Mouse (Mus musculus) erythroblast, embryonic 14.5 days (primary cell): ENCODE measurements around the gene Slc7a1. TPM values are rescaled to one million over a fixed set of nuclear protein-coding genes. Genes with fewer than 3 reads are reported as not detected.

Source experiments
- H3K27me3 ChIP-seq: 2 replicates; pipeline ENCODE4 v1.6.1; 2012; ENCODE audit warnings: inconsistent platforms; ENCODE audit not compliant: control insufficient read depth
- H3K36me3 ChIP-seq: 2 replicates; pipeline ENCODE4 v1.6.1; 2012; ENCODE audit warnings: mild to moderate bottlenecking, inconsistent platforms; ENCODE audit not compliant: control insufficient read depth
- H3K4me1 ChIP-seq: 2 replicates; pipeline ENCODE4 v1.6.1; 2012; ENCODE audit warnings: inconsistent platforms; ENCODE audit not compliant: control insufficient read depth
- H3K4me3 ChIP-seq: replicated peaks from 2 replicates; pipeline ENCODE3; 2012; ENCODE audit warnings: moderate library complexity, mild to moderate bottlenecking, inconsistent platforms
- H3K9me3 ChIP-seq: 2 replicates; pipeline ENCODE4 v1.6.1; 2012; ENCODE audit warnings: low read length, inconsistent platforms, mixed read lengths; ENCODE audit not compliant: control insufficient read depth
- GATA1 ChIP-seq: IDR thresholded peaks from 2 replicates; pipeline ENCODE4 v1.6.1; 2012; ENCODE audit warnings: low read length, inconsistent platforms, mixed read lengths
- TAL1 ChIP-seq: IDR thresholded peaks from 3 replicates; pipeline ENCODE4 v1.6.1; 2012; ENCODE audit warnings: low read length, inconsistent platforms, mixed read lengths
- polyA plus RNA-seq: library from polyadenylated mRNA; stranded (reverse); fragments of >175 nt; gene quantifications from 2 replicates; pipeline ENCODE4 v1.2.3, GENCODE M21; 2012

Gene Slc7a1
- polyA plus RNA-seq, 1 experiment: 0.89 TPM

DNA sequence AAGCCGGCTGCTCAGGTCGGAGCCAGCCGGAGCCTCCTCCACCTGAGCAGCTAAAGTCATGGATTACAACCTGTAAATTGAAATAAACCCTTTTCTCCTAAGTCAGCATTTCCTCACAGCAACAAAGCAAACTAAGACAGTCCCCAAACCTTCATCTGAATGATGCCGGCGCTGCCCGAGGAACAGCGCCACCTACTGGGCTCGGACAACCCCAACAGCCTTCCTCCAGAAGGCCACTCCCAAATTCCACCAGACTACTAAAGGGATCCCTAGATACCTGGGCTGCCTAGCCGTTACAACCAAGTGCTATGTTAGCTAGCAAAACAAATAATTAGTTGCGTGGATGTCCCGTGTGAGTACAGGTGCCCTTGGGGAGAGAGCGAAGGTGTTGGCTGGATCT, 24.2 kb downstream of the Slc7a1 start:
- no peaks in the 10 kb centered on the region for H3K27me3 ChIP-seq
- TF ChIP-seq TAL1 (no peak), GATA1 (no peak)

DNA sequence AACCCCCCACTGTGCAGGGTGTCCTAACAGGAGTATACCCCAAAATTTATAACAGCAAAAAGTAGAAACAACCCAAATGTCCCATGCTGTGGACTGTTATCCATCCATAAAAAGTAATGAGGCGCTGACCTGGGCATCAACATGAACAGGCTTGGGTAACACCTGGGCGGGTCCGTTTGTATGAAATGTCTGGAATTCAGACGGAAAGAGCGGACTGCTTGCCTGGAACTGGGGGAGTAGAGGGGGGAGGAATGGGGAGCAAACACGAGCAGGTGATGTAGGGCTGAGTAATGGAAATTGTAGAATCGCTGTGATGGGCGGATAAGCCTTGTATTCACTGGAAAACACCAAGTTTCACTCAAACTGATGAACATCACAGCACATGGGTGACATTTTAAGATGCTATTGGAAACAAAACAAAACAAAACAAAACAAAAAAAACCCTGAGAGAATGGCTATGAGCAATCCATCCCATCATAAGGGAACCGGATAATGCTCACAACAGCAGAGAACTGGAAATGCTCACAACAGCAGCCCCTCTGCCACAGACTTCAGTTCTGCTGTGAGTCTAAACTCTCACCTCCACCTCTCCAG, 26.5 kb downstream of the Slc7a1 start:
- TF ChIP-seq TAL1: no peak
- TF ChIP-seq GATA1: no peak
- Histone ChIP-seq H3K27me3 (no peaks in the 10 kb centered on the region), H3K4me3 (no peak overlapping the region), H3K9me3 (peaks cover 18% of the 10 kb centered on the region), H3K36me3 (peaks cover 76% of the 10 kb centered on the region), H3K4me1 (peaks cover 3% of the 10 kb centered on the region)

More for the DNA sequence above, 24.2 kb downstream of the Slc7a1 start:
- Histone ChIP-seq H3K4me1 (peaks cover 3% of the 10 kb centered on the region), H3K4me3 (no peak overlapping the region), H3K9me3 (peaks cover 13% of the 10 kb centered on the region), H3K36me3 (peaks cover 71% of the 10 kb centered on the region)

DNA sequence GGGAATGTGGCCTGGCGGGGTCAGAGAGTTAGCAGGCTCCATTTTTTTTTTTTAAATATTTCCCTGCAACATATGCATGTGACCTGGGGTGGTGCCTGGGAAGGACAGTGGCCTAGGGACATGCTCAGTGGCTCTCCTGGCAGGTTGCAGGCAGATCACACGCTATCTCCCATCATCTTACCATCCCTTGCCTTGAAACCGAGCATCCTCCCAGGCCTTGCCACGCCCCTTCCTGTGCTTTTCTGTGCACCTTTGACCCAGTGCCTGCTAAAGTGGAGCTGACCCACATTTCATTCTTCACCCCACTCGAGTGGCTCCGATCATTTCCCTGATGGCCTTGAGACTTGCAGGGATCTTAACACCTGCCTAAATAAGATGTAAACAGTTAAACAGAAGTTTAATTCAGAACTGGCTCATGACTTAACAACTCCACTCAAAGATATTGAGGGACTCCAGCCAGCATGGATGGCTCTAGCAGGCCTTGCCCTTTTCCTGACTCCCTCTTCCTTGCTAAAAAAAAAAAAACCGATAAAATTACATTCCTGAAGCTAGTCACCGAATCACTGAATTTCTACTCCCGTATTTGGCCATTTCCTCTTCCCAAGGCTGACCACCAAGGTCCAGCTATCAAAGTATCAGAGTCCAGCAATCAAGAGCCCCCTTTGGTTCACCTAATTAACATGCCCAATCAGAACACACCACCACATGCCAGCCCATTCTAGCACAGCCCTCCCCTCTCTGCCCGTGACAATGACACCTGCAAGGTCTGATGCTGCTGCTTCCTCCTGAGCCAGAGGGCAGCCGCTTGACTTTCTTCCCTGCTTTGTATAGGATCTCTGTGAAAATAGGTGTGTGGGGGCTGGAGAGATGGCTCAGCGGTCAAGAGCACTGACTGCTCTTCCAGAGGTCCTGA, 27.4 kb downstream of the Slc7a1 start:
- no peak for TF ChIP-seq TAL1
- TF ChIP-seq GATA1: no peak
- peaks cover 5% of the 10 kb centered on the region for H3K4me1 ChIP-seq
- no peak overlapping the region for H3K4me3 ChIP-seq
- H3K27me3 ChIP-seq: no peaks in the 10 kb centered on the region
- H3K9me3 ChIP-seq: peaks cover 18% of the 10 kb centered on the region
- H3K36me3 ChIP-seq: peaks cover 75% of the 10 kb centered on the region

DNA sequence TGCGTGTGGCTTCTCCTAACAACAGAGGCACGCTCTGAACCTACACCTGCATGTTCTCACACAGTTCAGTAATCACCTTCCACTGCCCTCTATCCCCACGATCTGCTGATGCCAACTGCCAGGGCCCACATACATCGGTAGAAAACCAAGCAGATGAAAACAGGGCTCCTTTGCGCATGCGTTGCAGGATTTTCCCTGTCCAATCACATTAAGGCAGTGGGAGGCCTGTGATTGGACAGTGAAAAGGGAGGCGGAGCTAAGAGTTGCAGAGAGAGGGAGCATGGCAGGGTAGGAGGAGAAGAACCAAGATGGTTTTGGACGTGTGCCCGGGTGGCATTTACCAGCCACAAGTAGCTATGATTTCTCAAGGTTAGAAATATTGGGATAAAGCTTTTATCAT, 28.3 kb downstream of the Slc7a1 start:
- peaks cover 13% of the 10 kb centered on the region for H3K9me3 ChIP-seq
- H3K36me3 ChIP-seq: peaks cover 77% of the 10 kb centered on the region
- H3K4me3 ChIP-seq: no peak overlapping the region
- peaks cover 5% of the 10 kb centered on the region for H3K4me1 ChIP-seq
- H3K27me3 ChIP-seq: no peaks in the 10 kb centered on the region
- TF ChIP-seq TAL1: no peak
- TF ChIP-seq GATA1: no peak

DNA sequence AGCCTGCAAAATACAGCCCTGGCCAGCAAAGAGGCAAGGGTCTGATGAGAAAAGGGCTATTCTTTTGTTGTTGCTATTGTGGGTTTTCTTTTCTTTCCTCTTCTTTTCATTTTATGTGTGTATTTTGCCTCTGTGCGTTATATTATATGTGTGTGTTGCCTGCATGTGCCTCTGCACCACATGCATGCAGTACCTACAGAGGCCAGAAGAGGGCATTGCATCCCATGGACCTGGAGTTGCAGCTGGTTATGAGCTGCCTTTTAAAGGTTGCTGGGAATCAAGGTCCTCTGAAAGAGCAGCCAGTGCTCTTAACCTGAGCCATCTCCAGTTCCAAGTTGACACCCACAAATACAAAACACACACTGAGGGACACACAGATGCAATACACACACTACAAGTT, 29.1 kb downstream of the Slc7a1 start:
- Histone ChIP-seq H3K4me3 (no peak overlapping the region), H3K27me3 (no peaks in the 10 kb centered on the region), H3K36me3 (peaks cover 74% of the 10 kb centered on the region), H3K9me3 (peaks cover 7% of the 10 kb centered on the region), H3K4me1 (peaks cover 5% of the 10 kb centered on the region)
- TF ChIP-seq TAL1: no peak
- no peak for TF ChIP-seq GATA1

DNA sequence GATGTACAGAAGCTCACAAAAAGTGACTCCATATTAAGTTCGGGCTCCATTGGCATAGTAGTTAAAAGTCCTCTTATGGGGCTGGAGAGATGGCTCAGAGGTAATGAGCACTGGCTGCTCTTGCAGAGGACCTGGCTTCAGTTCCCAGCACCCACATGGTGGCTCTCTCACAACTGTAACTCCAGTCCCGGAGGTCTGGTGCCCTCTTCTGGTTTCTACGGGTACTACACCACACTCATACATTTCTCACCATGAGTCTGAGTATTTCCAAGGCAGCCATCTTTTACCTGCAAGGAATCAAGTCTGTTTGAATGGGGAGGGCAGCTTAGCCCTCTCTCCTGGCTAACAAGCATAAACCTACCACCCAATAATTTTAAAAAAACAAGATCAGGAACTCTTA, 30.5 kb downstream of the Slc7a1 start:
- H3K9me3 ChIP-seq: peaks cover 6% of the 10 kb centered on the region
- H3K27me3 ChIP-seq: no peaks in the 10 kb centered on the region
- TF ChIP-seq GATA1 (no peak), TAL1 (no peak)
- H3K4me1 ChIP-seq: peaks cover 5% of the 10 kb centered on the region
- peaks cover 80% of the 10 kb centered on the region for H3K36me3 ChIP-seq
- H3K4me3 ChIP-seq: no peak overlapping the region

DNA sequence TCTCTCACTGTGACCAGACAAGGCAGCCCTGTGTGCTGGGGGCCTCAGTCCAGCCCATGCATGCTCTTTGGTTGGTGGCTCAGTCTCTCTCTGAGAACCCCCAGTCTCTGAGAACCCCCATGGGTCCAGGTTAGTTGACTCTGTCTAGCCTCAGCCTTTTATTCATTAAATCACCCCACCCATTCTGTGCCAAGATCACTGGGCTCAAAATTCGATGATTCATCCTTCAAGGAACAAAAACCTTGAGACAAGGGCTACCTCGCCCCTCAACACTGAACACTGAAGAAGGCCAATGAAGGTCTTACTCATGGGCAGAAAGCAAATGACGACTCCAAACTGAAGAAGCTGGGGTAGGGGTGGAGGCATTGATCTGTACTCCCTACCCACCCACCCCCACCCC, 31.9 kb downstream of the Slc7a1 start:
- Histone ChIP-seq H3K9me3 (peaks cover 6% of the 10 kb centered on the region), H3K36me3 (peaks cover 82% of the 10 kb centered on the region), H3K4me1 (peaks cover 12% of the 10 kb centered on the region), H3K27me3 (no peaks in the 10 kb centered on the region), H3K4me3 (no peak overlapping the region)
- TF ChIP-seq TAL1 (no peak), GATA1 (no peak)

DNA sequence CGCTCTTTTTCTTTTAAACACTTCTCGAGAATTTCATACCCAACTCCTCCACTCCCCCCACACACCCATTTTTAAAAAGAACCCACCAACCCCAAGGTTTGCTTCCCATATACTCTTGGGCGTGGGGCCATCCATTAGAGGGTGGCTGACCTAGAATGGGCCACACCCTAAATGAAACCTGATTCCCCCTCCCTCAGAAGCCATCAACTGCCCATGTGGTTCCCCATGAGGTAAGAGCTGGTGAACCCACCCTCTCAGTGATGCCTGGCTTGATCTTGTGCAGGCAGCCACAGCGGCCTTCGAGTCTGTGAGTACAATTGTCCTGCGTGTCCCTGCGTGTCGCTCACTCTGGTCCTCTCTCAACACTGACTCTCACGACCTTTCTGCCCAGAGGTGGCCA, 33.2 kb downstream of the Slc7a1 start:
- Histone ChIP-seq H3K4me1 (peaks cover 22% of the 10 kb centered on the region), H3K36me3 (peaks cover 85% of the 10 kb centered on the region), H3K9me3 (peaks cover 6% of the 10 kb centered on the region), H3K4me3 (no peak overlapping the region), H3K27me3 (no peaks in the 10 kb centered on the region)
- no peak for TF ChIP-seq TAL1
- TF ChIP-seq GATA1: no peak

DNA sequence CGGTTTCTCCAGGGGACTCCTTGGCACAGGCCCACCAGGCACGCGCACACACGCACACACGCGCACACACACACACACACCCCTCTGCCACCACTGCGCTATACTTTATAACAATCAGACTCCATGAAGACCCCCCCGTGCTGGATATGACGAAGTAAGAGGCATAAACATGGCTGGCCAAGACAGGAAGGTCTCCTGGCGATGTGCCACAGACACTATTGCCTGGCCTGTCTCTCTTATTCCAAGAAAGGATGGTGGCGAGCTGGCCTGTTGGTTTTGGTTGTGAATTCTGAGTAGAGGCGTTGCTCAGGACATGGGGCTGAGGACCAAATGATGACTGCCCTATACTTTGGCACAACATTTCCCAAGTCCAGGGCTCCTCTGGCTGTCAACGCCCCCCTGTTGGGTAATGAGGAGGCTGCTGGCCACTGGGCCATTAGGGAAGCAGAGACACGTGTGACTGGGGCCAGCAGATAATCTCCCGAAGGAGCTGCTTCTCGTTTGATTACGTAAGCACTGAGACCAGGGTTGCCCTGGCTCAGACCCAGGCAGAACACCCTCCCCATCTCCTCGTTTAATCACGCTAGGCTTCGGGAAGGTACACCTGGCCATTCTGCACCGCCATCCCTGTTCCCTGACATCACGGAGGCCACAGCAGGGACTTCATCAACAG, 36.1 kb downstream of the Slc7a1 start:
- TF ChIP-seq GATA1 (no peak), TAL1 (no peak)
- H3K36me3 ChIP-seq: peaks cover 83% of the 10 kb centered on the region
- H3K27me3 ChIP-seq: no peaks in the 10 kb centered on the region
- H3K4me1 ChIP-seq: peaks cover 29% of the 10 kb centered on the region
- no peaks in the 10 kb centered on the region for H3K9me3 ChIP-seq
- no peak overlapping the region for H3K4me3 ChIP-seq
